Mouse (Mus musculus) ovary, postnatal 10 days (tissue): ENCODE measurements around the gene Syt1.

Experiments used
- DNase-seq: peaks from one replicate; pipeline ENCODE4 v3.0.0; 2022; ENCODE audit warnings: low spot score

The Syt1 gene

GRCm38 (mm10) chr10:108643915-108644314 lies 366.9 kb downstream of the Syt1 start:
- no peak for DNase-seq

- no peak for DNase-seq
Measured at GRCm38 (mm10) chr10:108638095-108638494, 372.7 kb downstream of the Syt1 start.

- DNase-seq = no peak
Measured at GRCm38 (mm10) chr10:108636086-108636485, 374.7 kb downstream of the Syt1 start.

GRCm38 (mm10) chr10:108635616-108636015 lies 375.2 kb downstream of the Syt1 start:
- no peak for DNase-seq

- DNase-seq = no peak
Measured at GRCm38 (mm10) chr10:108630841-108631240, 379.9 kb downstream of the Syt1 start.

- no peak for DNase-seq
Measured at GRCm38 (mm10) chr10:108626404-108626803, 384.4 kb downstream of the Syt1 start.

GRCm38 (mm10) chr10:108623002-108623401 lies 387.8 kb downstream of the Syt1 start:
- no peak for DNase-seq

- DNase-seq = no peak
Measured at GRCm38 (mm10) chr10:108619861-108620260, 390.9 kb downstream of the Syt1 start.

GRCm38 (mm10) chr10:108619217-108619616 lies 391.6 kb downstream of the Syt1 start:
- DNase-seq = no peak

- DNase-seq = no peak
Measured at GRCm38 (mm10) chr10:108610057-108610644, 400.6 kb downstream of the Syt1 start.

GRCm38 (mm10) chr10:108601672-108602412 lies 408.9 kb downstream of the Syt1 start:
- DNase-seq = no peak

GRCm38 (mm10) chr10:108600693-108601092 lies 410.1 kb downstream of the Syt1 start:
- no peak for DNase-seq

- no peak for DNase-seq
Measured at GRCm38 (mm10) chr10:108597385-108597784, 413.4 kb downstream of the Syt1 start.

GRCm38 (mm10) chr10:108596162-108596927 lies 414.4 kb downstream of the Syt1 start:
- no peak for DNase-seq

GRCm38 (mm10) chr10:108589355-108589754 lies 421.4 kb downstream of the Syt1 start:
- DNase-seq = no peak

- no peak for DNase-seq
Measured at GRCm38 (mm10) chr10:108588924-108589323, 421.9 kb downstream of the Syt1 start.

- no peak for DNase-seq
Measured at GRCm38 (mm10) chr10:108583694-108584093, 427.1 kb downstream of the Syt1 start.

GRCm38 (mm10) chr10:108582397-108582730 lies 428.4 kb downstream of the Syt1 start:
- no peak for DNase-seq

- no peak for DNase-seq
Measured at GRCm38 (mm10) chr10:108581555-108582396, 429.0 kb downstream of the Syt1 start.

GRCm38 (mm10) chr10:108580786-108581420 lies 429.9 kb downstream of the Syt1 start:
- no peak for DNase-seq

GRCm38 (mm10) chr10:108579396-108579795 lies 431.4 kb downstream of the Syt1 start:
- DNase-seq = no peak

- DNase-seq = no peak
Measured at GRCm38 (mm10) chr10:108577611-108578010, 433.2 kb downstream of the Syt1 start.
